Mouse (Mus musculus): ENCODE results near the gene Rps6ka5. TPM values are rescaled to one million over a fixed set of nuclear protein-coding genes. Genes with fewer than 3 reads are reported as not detected.

Gene Rps6ka5
- polyA plus RNA-seq, 1 experiment from 2014 or later, result 4.0 TPM

DNA sequence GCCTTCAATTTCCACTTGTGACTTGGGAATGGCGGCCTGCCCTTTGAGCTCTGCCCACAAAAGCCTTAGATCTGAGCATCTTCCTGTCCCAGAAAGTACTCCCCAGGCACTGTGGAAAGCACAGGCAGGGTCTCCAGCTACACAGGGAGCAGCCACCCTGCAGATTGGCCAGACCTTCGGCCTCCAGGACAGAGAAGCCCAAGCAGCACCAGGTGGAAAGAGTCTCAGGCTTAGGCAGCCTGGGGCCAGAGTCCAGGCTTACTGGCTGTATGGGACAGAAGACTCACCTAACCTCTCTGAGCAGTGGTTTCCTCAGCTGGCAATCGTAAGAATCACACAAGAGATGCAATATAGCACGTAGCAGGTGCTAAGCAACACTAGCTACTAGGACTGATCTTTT, 223.1 kb downstream of the Rps6ka5 start:
- Histone ChIP-seq H3K27me3 (ENCODE audit: insufficient read depth, low read length) (no peaks in the 10 kb centered on the region), H3K9ac (replicated peaks; ENCODE audit: low read length) (no peak overlapping the region), H3K36me3 (ENCODE audit: insufficient read depth, low read length) (peaks cover 14% of the 10 kb centered on the region), H3K4me2 (replicated peaks; ENCODE audit: low read depth, low read length) (no peak overlapping the region), H3K4me1 (ENCODE audit: insufficient read depth, low read length) (peaks cover 12% of the 10 kb centered on the region; the same call in 1 of the 2 replicates), H3K9me3 (ENCODE audit: low read length) (no peaks in the 10 kb centered on the region), H3K4me3 (ENCODE audit: low read length) (no peak overlapping the region), H3K27ac (ENCODE audit: low read length) (no peak overlapping the region)
- ATAC-seq (ENCODE audit: low FRiP score, low TSS enrichment), result 0 out of 2 replicates have a peak, but pooled peaks have one; percentile 43
- 89% methylated on average over 4 of the region's 4 CpGs for WGBS

GRCm38 (mm10) chr12:100502544-100502943, 224.2 kb downstream of the Rps6ka5 start:
- H3K4me2 ChIP-seq (replicated peaks; ENCODE audit: low read depth, low read length), result no peak overlapping the region
- 80% methylated on average over 3 of the region's 3 CpGs for WGBS
- no peak for ATAC-seq (ENCODE audit: low FRiP score, low TSS enrichment)
- no peaks in the 10 kb centered on the region for H3K27me3 ChIP-seq (ENCODE audit: insufficient read depth, low read length)
- H3K9me3 ChIP-seq (ENCODE audit: low read length), result no peaks in the 10 kb centered on the region
- H3K36me3 ChIP-seq (ENCODE audit: insufficient read depth, low read length), result peaks cover 17% of the 10 kb centered on the region
- peaks cover 12% of the 10 kb centered on the region; the same call in 1 of the 2 replicates for H3K4me1 ChIP-seq (ENCODE audit: insufficient read depth, low read length)
- no peak overlapping the region for H3K27ac ChIP-seq (ENCODE audit: low read length)
- no peak overlapping the region for H3K4me3 ChIP-seq (ENCODE audit: low read length)
- H3K9ac ChIP-seq (replicated peaks; ENCODE audit: low read length), result no peak overlapping the region

GRCm38 (mm10) chr12:100501261-100501660, 225.5 kb downstream of the Rps6ka5 start:
- no peaks in the 10 kb centered on the region for H3K27me3 ChIP-seq (ENCODE audit: insufficient read depth, low read length)
- no peak overlapping the region for H3K4me2 ChIP-seq (replicated peaks; ENCODE audit: low read depth, low read length)
- no peak for ATAC-seq (ENCODE audit: low FRiP score, low TSS enrichment)
- no peak overlapping the region for H3K9ac ChIP-seq (replicated peaks; ENCODE audit: low read length)
- peaks cover 12% of the 10 kb centered on the region; the same call in 1 of the 2 replicates for H3K4me1 ChIP-seq (ENCODE audit: insufficient read depth, low read length)
- no peak overlapping the region for H3K27ac ChIP-seq (ENCODE audit: low read length)
- no peaks in the 10 kb centered on the region for H3K9me3 ChIP-seq (ENCODE audit: low read length)
- 59% methylated on average over 4 of the region's 4 CpGs for WGBS
- peaks cover 25% of the 10 kb centered on the region for H3K36me3 ChIP-seq (ENCODE audit: insufficient read depth, low read length)
- H3K4me3 ChIP-seq (ENCODE audit: low read length), result no peak overlapping the region

- WGBS, result 90% methylated on average over 13 of the region's 13 CpGs
- ATAC-seq (ENCODE audit: low FRiP score, low TSS enrichment), result no peak
- H3K27me3 ChIP-seq (ENCODE audit: insufficient read depth, low read length), result no peaks in the 10 kb centered on the region
- peaks cover 37% of the 10 kb centered on the region for H3K36me3 ChIP-seq (ENCODE audit: insufficient read depth, low read length)
- H3K27ac ChIP-seq (ENCODE audit: low read length), result no peak overlapping the region
- H3K4me3 ChIP-seq (ENCODE audit: low read length), result no peak overlapping the region
- 0 out of 2 replicates have a peak, but pooled peaks cover 4% of the 10 kb centered on the region for H3K4me1 ChIP-seq (ENCODE audit: insufficient read depth, low read length)
- H3K9me3 ChIP-seq (ENCODE audit: low read length), result no peaks in the 10 kb centered on the region
- H3K9ac ChIP-seq (replicated peaks; ENCODE audit: low read length), result no peak overlapping the region
- H3K4me2 ChIP-seq (replicated peaks; ENCODE audit: low read depth, low read length), result no peak overlapping the region
These were observed 227.3 kb downstream of the Rps6ka5 start for GRCm38 (mm10) chr12:100499469-100499868.

Other genes with a start within 250 kb of the Rps6ka5 start
- gene Ttc7b, start 206.2 kb downstream of the Rps6ka5 start, polyA plus RNA-seq (2015; fragmentation: Nextera tagmentation; extraction: Ambion mirVana), result 3.9 and 4.7 TPM in 2 replicates
- 3.9 and 4.1 TPM in 2 replicates for gene Dglucy, start 52.1 kb upstream of the Rps6ka5 start, polyA plus RNA-seq (2015; fragmentation: Nextera tagmentation; extraction: Ambion mirVana)
- gene Gpr68, start 181.2 kb upstream of the Rps6ka5 start, polyA plus RNA-seq (2015; fragmentation: Nextera tagmentation; extraction: Ambion mirVana), result 0.27 and 0.75 TPM in 2 replicates